Mouse (Mus musculus): ENCODE measurements around the gene Dnaja1. TPM values are rescaled to one million over a fixed set of nuclear protein-coding genes. Genes with fewer than 3 reads are reported as not detected.

The Dnaja1 gene
- total and polyA plus RNA-seq, 2 experiments from 2014 or later: 185 to 667 TPM

- Histone ChIP-seq H3K4me3 (ENCODE audit: low read depth, low read length) (no peak overlapping the region), H3K27me3 (ENCODE audit: insufficient read depth, low read length) (no peaks in the 10 kb centered on the region), H3K4me2 (ENCODE audit: low read depth) (no peak overlapping the region), H3K27ac (ENCODE audit: low read depth, low read length) (no peak overlapping the region), H3K9me3 (ENCODE audit: low read length) (no peaks in the 10 kb centered on the region), H3K4me1 (ENCODE audit: insufficient read depth) (no peaks in the 10 kb centered on the region), H3K9ac (no peak overlapping the region), H3K36me3 (ENCODE audit: insufficient read depth) (peaks cover 73% of the 10 kb centered on the region)
- DNase-seq (no peak), ATAC-seq (no peak)
- no peak for TF ChIP-seq CTCF (IDR thresholded peaks at IDR 0.05; ENCODE audit: low read depth)
- 68% methylated on average over 1 of the region's 1 CpGs for WGBS
These were observed 13.4 kb downstream of the Dnaja1 start for GRCm38 (mm10) chr4:40735351-40735750.

GRCm38 (mm10) chr4:40757157-40757779 lies 35.3 kb downstream of the Dnaja1 start:
- peak overlapping the region; percentile 72 for H3K4me3 ChIP-seq (ENCODE audit: low read depth, low read length)
- no peaks in the 10 kb centered on the region for H3K4me1 ChIP-seq (ENCODE audit: insufficient read depth)
- DNase-seq (no peak), ATAC-seq (peak; percentile 72)
- no peaks in the 10 kb centered on the region for H3K9me3 ChIP-seq (ENCODE audit: low read length)
- H3K27ac ChIP-seq (ENCODE audit: low read depth, low read length): peak overlapping the region; percentile 66
- peaks cover 31% of the 10 kb centered on the region for H3K36me3 ChIP-seq (ENCODE audit: insufficient read depth)
- H3K27me3 ChIP-seq (ENCODE audit: insufficient read depth, low read length): no peaks in the 10 kb centered on the region
- peak overlapping the region; percentile 65 for H3K9ac ChIP-seq
- H3K4me2 ChIP-seq (ENCODE audit: low read depth): peak overlapping the region; percentile 77
- 5% methylated on average over 38 of the region's 39 CpGs for WGBS
- TF ChIP-seq CTCF (IDR thresholded peaks at IDR 0.05; ENCODE audit: low read depth): no peak

- WGBS: 4% methylated on average over 40 of the region's 40 CpGs
- peak; percentile 97 for DNase-seq
- Histone ChIP-seq H3K27ac (ENCODE audit: low read depth, low read length) (peak within 1 kb of the TSS; percentile 66), H3K27me3 (ENCODE audit: insufficient read depth, low read length) (no peaks in the 10 kb centered on the region), H3K4me3 (ENCODE audit: low read depth, low read length) (peak within 1 kb of the TSS; percentile 72), H3K4me1 (ENCODE audit: insufficient read depth) (no peaks in the 10 kb centered on the region), H3K9me3 (ENCODE audit: low read length) (no peaks in the 10 kb centered on the region), H3K4me2 (ENCODE audit: low read depth) (peak within 1 kb of the TSS; percentile 77), H3K9ac (peak within 1 kb of the TSS; percentile 65), H3K36me3 (ENCODE audit: insufficient read depth) (peaks cover 26% of the 10 kb centered on the region)
- ATAC-seq: peak; percentile 100
- no peak for TF ChIP-seq CTCF (IDR thresholded peaks at IDR 0.05; ENCODE audit: low read depth)
These were observed 36.0 kb downstream of the Dnaja1 start, which contains the start of gene Smu1 for GRCm38 (mm10) chr4:40757780-40758420. Smu1 (minus strand) TSS chr4:40757923.

DNA sequence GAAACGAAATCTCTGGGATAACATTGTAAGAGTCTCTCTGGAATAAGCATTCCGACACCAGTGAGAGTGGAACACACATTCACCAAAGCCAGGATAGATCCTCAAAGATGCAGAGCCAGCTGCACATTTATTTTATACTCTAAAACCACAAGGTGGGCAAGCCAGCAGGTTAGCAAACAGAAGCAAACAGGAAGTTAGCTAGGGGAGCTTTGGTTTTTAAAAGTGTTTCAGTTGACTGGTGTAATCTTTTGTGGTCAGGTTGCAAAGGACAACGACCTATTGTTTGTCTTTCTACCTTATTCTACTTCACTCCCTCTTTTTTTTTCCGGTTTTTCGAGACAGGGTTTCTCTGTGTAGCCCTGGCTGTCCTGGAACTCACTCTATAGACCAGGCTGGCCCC lies 37.9 kb downstream of the Dnaja1 start:
- 56% methylated on average over 5 of the region's 5 CpGs for WGBS

GRCm38 (mm10) chr4:40774279-40775259 lies 52.6 kb downstream of the Dnaja1 start:
- WGBS: 20% methylated on average over 12 of the region's 12 CpGs
- no peak overlapping the region for H3K4me2 ChIP-seq (ENCODE audit: low read depth)
- ATAC-seq (peak; percentile 42; the same call in 1 of the 2 replicates), DNase-seq (peak; percentile 66)
- TF ChIP-seq CTCF (IDR thresholded peaks at IDR 0.05; ENCODE audit: low read depth): peak; percentile 90
- no peak overlapping the region for H3K9ac ChIP-seq
- H3K9me3 ChIP-seq (ENCODE audit: low read length): no peaks in the 10 kb centered on the region
- no peaks in the 10 kb centered on the region for H3K27me3 ChIP-seq (ENCODE audit: insufficient read depth, low read length)
- no peaks in the 10 kb centered on the region for H3K4me1 ChIP-seq (ENCODE audit: insufficient read depth)
- no peak overlapping the region for H3K4me3 ChIP-seq (ENCODE audit: low read depth, low read length)
- no peaks in the 10 kb centered on the region for H3K36me3 ChIP-seq (ENCODE audit: insufficient read depth)
- H3K27ac ChIP-seq (ENCODE audit: low read depth, low read length): no peak overlapping the region

More for the DNA sequence above, 37.9 kb downstream of the Dnaja1 start:
- Histone ChIP-seq H3K36me3 (ENCODE audit: insufficient read depth) (peaks cover 6% of the 10 kb centered on the region), H3K27me3 (ENCODE audit: insufficient read depth, low read length) (no peaks in the 10 kb centered on the region), H3K9ac (no peak overlapping the region), H3K4me3 (ENCODE audit: low read depth, low read length) (no peak overlapping the region), H3K4me1 (ENCODE audit: insufficient read depth) (no peaks in the 10 kb centered on the region), H3K9me3 (ENCODE audit: low read length) (no peaks in the 10 kb centered on the region), H3K4me2 (ENCODE audit: low read depth) (no peak overlapping the region), H3K27ac (ENCODE audit: low read depth, low read length) (no peak overlapping the region)
- TF ChIP-seq CTCF (IDR thresholded peaks at IDR 0.05; ENCODE audit: low read depth): no peak
- DNase-seq (no peak), ATAC-seq (no peak)

DNA sequence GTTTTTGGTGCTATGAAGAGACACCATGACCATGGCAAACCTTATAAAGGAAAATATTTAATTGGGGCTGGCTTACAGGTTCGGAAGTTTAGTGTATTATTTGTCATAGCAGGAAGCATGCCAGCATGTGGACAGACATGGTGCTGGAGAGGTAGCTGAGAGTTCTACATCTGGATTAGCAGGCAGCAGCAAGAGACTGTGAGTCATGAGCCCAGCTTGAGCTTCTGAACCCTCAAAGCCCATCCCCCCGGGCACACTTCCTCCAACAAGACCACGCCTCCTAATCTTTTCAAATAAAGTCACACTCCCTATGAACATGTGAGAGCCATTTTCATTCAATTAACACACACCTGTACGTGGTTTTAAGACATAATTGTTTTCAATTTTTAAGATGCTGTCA lies 54.5 kb downstream of the Dnaja1 start:
- no peak overlapping the region for H3K4me3 ChIP-seq (ENCODE audit: low read depth, low read length)
- H3K9ac ChIP-seq: no peak overlapping the region
- ATAC-seq (no peak), DNase-seq (no peak)
- H3K27me3 ChIP-seq (ENCODE audit: insufficient read depth, low read length): no peaks in the 10 kb centered on the region
- H3K27ac ChIP-seq (ENCODE audit: low read depth, low read length): no peak overlapping the region
- 74% methylated on average over 4 of the region's 4 CpGs for WGBS
- TF ChIP-seq CTCF (IDR thresholded peaks at IDR 0.05; ENCODE audit: low read depth): no peak
- no peaks in the 10 kb centered on the region for H3K4me1 ChIP-seq (ENCODE audit: insufficient read depth)
- H3K36me3 ChIP-seq (ENCODE audit: insufficient read depth): no peaks in the 10 kb centered on the region
- H3K9me3 ChIP-seq (ENCODE audit: low read length): no peaks in the 10 kb centered on the region
- H3K4me2 ChIP-seq (ENCODE audit: low read depth): no peak overlapping the region

Measured in forebrain, postnatal 0 days (tissue).